10 mouse cellular contexts compared by ENCODE assay signal in genomic region chr1:105843856-105844255, GRCm38 (mm10).
A peak's percentile ranks its signal among the peaks of the same experiment; 100 is the strongest.
DNase-seq lines count a peak whose midpoint lies in the region; ATAC-seq and TF ChIP-seq lines count a peak whose summit lies in the region.
"Had no signal": no experiment of that assay in that cellular context is flagged by ENCODE, and none has a peak within 500 bp of the region (broad histone marks: within the 10 kb centered on the region; RNA-seq: fewer than 3 reads in every experiment).

No protein-coding gene starts in this region.

- peak overlapping the region; percentile 56 for H3K4me2 ChIP-seq in heart, embryonic 15.5 days
- peak overlapping the region; percentile 68 for H3K4me2 ChIP-seq in hindbrain, embryonic 12.5 days (replicated peaks)
- peak overlapping the region; percentile 22 for H3K4me2 ChIP-seq in myocyte (ENCODE audit: low read depth)

- H3K9me3 ChIP-seq in heart, embryonic 15.5 days (replicated peaks): no peaks in the 10 kb centered on the region
- H3K9me3 ChIP-seq in hindbrain, embryonic 12.5 days (replicated peaks): no peaks in the 10 kb centered on the region

- 17% methylated on average over 2 of the region's 2 CpGs for WGBS in heart, embryonic 15.5 days
- WGBS in hindbrain, embryonic 12.5 days: 4% methylated on average over 2 of the region's 2 CpGs

- H3K4me1 ChIP-seq in heart, embryonic 15.5 days (replicated peaks): peaks cover 13% of the 10 kb centered on the region; the same call in 1 of the 2 replicates
- peaks cover 13% of the 10 kb centered on the region for H3K4me1 ChIP-seq in hindbrain, embryonic 12.5 days

- no peak overlapping the region for H3K27ac ChIP-seq in heart, embryonic 15.5 days
- no peak overlapping the region for H3K27ac ChIP-seq in hindbrain, embryonic 12.5 days
- H3K27ac ChIP-seq: liver, embryonic 14.5 days had no signal

- H3K9ac ChIP-seq in heart, embryonic 15.5 days: no peak overlapping the region
- H3K9ac ChIP-seq in hindbrain, embryonic 12.5 days: peak overlapping the region; percentile 32; the same call in 1 of the 2 replicates
- H3K9ac ChIP-seq: liver, embryonic 14.5 days had no signal

- peaks cover 8% of the 10 kb centered on the region for H3K27me3 ChIP-seq in heart, embryonic 15.5 days
- H3K27me3 ChIP-seq in hindbrain, embryonic 12.5 days: peaks cover 16% of the 10 kb centered on the region
- no peaks in the 10 kb centered on the region for H3K27me3 ChIP-seq in myocyte (ENCODE audit: control insufficient read depth, insufficient read depth, insufficient read length)
- H3K27me3 ChIP-seq: CH12.LX had no signal

- no peak for TF ChIP-seq POLR2A in myocyte (IDR thresholded peaks at IDR 0.05; ENCODE audit: insufficient read length, low read depth)

- no peaks in the 10 kb centered on the region for H3K79me2 ChIP-seq in myocyte (ENCODE audit: control insufficient read depth, insufficient read depth)

- peak overlapping the region; percentile 10; the same call in 1 of the 2 replicates for H3K4me3 ChIP-seq in heart, embryonic 15.5 days
- no peak overlapping the region for H3K4me3 ChIP-seq in hindbrain, embryonic 12.5 days
- H3K4me3 ChIP-seq in myocyte: no peak overlapping the region

- no peak for DNase-seq in heart, adult 9 months (ENCODE audit: low spot score in 2 of 2)
- DNase-seq in cerebellum, postnatal 36 days: peak; percentile 10 to 12
- DNase-seq in frontal cortex, postnatal 36 days (ENCODE audit: low spot score in 2 of 2): no peak
- DNase-seq in left cerebral cortex, postnatal 10 days (ENCODE audit: extremely low spot score in 1 of 2, low spot score in 2 of 2): no peak
- DNase-seq in spleen, postnatal 10 days (ENCODE audit: low spot score in 2 of 2): no peak

- no peak for ATAC-seq in heart, embryonic 15.5 days (replicated peaks; ENCODE audit: insufficient number of reproducible peaks, insufficient read depth, low FRiP score, low read depth)
- peak; percentile 49 for ATAC-seq in hindbrain, embryonic 12.5 days (ENCODE audit: low FRiP score)

- H3ac ChIP-seq in myocyte (ENCODE audit: control insufficient read depth, insufficient read length): no peak overlapping the region

- intact Hi-C loops in left cerebral cortex, postnatal 10 days (cut with DNase I): no loop called here

- no peaks in the 10 kb centered on the region for H3K36me3 ChIP-seq in heart, embryonic 15.5 days
- no peaks in the 10 kb centered on the region for H3K36me3 ChIP-seq in hindbrain, embryonic 12.5 days
- H3K36me3 ChIP-seq in myocyte (ENCODE audit: control insufficient read depth, insufficient read depth): no peaks in the 10 kb centered on the region

TF ChIP-seq in myocyte, 11 proteins besides CTCF, POLR2A, EP300 and RAD21:
- TF ChIP-seq REST (IDR thresholded peaks at IDR 0.05; ENCODE audit: insufficient read depth, insufficient read length) (no peak), CEBPB (IDR thresholded peaks at IDR 0.05; ENCODE audit: insufficient read depth, poor library complexity, severe bottlenecking) (no peak), MYOD1 (IDR thresholded peaks at IDR 0.05; ENCODE audit: control insufficient read depth in 1 of 3, insufficient read length in 2 of 3, low read depth in 2 of 3) (no peak), MAX (IDR thresholded peaks at IDR 0.05; ENCODE audit: low read depth) (no peak), SRF (IDR thresholded peaks at IDR 0.05; ENCODE audit: control insufficient read depth, insufficient read length, low read depth) (no peak), MYOG (IDR thresholded peaks at IDR 0.05; ENCODE audit: control insufficient read depth in 1 of 3, insufficient read depth in 1 of 3, insufficient read length in 2 of 3, low read depth in 2 of 3) (no peak), E2F4 (IDR thresholded peaks at IDR 0.05; ENCODE audit: insufficient read depth) (no peak), USF1 (IDR thresholded peaks at IDR 0.05; ENCODE audit: low read depth) (no peak), POLR2AphosphoS2 (IDR thresholded peaks at IDR 0.05; ENCODE audit: insufficient read length, low read depth) (no peak), TCF3 (IDR thresholded peaks at IDR 0.05; ENCODE audit: insufficient read length, low read depth) (no peak), TCF12 (IDR thresholded peaks at IDR 0.05; ENCODE audit: insufficient read depth, poor library complexity, severe bottlenecking) (no peak)

Comparison
In these comparisons a context has a peak if more than half of its experiments do, and no peak if none do; other contexts are left out.
1. DNase-seq: peak in cerebellum, postnatal 36 days (2 of 2); none in heart, adult 9 months (0 of 2), frontal cortex, postnatal 36 days (0 of 2), left cerebral cortex, postnatal 10 days (0 of 2) and spleen, postnatal 10 days (0 of 2).
2. Peak in every context shown above with its lines, with median percentiles within 50 percentile points of each other: H3K4me2 ChIP-seq.